Mouse (Mus musculus) layer of hippocampus, postnatal 14 days (tissue): ENCODE data around the gene Auts2. TPM values are rescaled to one million over a fixed set of nuclear protein-coding genes. Genes with fewer than 3 reads are reported as not detected.

Experiments used
- DNase-seq, 2 experiments: peaks; one replicate each; pipeline ENCODE4 v3.0.0; 2021 to 2022; ENCODE audit warnings: low spot score in 2 of 2, mixed read lengths in 1 of 2
- total RNA-seq, 2 experiments: library from RNA; stranded (reverse); gene quantifications; 2 replicates each; pipeline ENCODE4 v1.2.3; 2021

Gene Auts2
- total RNA-seq, 2 experiments from 2014 or later = 134 to 151 TPM

GRCm38 (mm10) chr5:131948571-131949151 is 594.5 kb downstream of the Auts2 start:
- no peak for DNase-seq

DNA sequence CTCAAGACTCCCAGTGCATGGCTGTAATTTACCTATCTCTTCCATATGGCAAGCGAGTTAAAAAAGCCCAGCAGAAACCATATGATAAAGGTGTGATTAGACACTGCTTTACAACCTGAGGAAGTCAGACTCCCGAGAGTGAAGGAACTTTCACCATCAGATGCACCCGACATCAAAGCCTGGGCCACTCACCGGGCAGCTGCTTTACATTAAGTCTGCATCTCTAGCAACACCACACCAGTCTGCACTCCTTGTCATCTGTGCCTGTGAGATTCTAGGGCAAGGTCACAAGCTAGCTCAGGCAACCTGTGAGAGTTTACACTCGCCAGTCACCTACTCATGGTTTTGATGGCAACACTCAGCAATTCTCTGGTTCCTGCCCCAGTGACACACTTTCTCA is 596.3 kb downstream of the Auts2 start:
- DNase-seq = no peak

- no peak for DNase-seq
Observed at GRCm38 (mm10) chr5:131944761-131945160, 598.4 kb downstream of the Auts2 start.

- no peak for DNase-seq
Observed at GRCm38 (mm10) chr5:131928696-131929095, 614.4 kb downstream of the Auts2 start.

DNA sequence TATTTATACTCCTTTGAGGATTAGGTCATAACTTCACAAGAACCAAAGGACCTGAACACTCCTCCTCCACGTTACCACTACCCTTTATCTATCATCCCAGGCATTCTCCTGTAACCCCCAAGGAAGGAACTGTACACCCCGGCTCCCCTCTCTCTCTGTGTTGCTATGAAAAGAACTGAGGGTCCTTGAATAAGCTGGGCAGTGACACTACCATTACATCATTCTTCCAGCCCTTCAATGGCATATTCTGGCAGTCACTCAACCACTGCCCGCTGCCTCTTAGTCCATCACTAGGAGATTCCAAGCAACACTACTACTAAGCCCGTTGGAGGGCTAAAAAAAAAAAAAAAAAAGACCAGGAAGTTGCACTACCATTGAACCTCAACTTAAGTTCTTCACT is 620.4 kb downstream of the Auts2 start:
- no peak for DNase-seq

DNA sequence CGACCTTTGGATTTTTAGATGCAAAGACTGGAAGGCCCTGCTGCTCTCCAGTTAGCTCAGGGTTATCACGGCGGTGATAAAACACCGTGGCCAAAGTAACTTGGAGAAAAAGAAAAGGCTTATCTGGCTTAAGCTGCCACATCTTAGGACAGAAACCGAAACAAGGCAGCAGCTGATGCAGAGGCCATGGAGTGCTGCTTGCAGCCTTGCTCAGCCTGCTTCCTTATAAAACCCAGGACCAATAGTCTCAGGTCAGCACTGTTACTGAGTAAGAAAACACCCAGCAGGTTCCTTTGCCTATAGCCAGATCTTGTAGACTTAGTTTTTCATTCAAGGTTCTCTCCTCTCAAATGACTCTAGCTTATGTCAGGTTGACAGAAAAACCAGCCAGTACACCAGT is 621.0 kb downstream of the Auts2 start:
- no peak for DNase-seq

DNA sequence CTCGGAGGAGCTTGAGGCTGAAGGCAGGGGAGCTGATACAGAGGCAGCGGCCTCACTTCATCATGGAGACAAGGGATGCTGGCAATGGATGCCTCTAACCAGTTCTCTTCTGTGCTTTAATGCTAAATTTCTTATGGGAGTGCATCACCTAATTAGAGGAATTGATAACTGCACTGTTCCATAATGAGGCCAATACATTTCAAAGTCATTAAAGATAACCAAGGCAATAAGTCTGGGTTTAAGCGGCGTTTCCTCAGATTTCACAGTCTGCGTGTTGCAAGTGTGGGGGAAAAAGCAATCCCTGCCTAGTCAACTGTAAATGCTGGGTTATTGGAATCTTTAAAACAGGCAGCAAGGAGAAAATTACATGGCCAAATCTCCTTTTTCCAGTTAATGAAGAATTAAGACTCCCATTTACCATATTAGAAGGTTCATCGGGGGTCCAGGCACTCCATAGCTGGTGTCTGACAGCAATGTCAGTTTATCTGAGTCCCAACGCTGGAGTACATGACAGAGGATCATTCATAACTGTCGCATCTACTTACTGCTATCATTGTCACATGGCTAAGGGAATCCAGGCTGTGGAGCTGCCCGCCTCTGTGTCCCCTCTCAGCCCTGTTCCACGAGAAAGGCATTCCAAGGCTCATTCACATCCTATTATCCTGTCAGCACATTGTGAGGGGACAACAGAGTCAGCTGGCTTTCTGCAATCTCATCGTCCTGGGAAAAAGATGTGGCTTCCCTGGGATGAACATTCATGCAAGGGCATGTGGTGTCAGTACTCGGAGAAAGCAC is 623.0 kb downstream of the Auts2 start:
- no peak for DNase-seq

GRCm38 (mm10) chr5:131916791-131917403 is 626.2 kb downstream of the Auts2 start:
- no peak for DNase-seq

DNA sequence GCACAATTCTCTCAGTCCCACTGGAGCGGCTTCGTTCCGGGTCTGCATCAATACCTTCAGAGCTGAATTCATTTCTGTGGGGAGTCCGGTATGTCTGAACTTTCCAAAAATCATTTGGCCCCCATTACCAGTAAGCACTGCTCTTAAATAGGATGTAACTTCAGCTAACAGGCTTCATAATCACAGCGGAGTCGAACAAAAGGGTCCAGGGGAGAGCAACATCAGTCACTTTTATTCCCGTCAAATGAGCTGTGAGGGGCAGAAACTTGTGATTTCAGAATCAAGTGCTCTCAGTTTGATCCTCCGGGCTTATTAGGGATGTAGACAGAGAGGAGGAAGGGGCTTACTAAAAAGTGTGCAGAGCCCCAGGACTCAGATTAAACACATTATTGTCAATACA is 629.6 kb downstream of the Auts2 start:
- no peak for DNase-seq

DNA sequence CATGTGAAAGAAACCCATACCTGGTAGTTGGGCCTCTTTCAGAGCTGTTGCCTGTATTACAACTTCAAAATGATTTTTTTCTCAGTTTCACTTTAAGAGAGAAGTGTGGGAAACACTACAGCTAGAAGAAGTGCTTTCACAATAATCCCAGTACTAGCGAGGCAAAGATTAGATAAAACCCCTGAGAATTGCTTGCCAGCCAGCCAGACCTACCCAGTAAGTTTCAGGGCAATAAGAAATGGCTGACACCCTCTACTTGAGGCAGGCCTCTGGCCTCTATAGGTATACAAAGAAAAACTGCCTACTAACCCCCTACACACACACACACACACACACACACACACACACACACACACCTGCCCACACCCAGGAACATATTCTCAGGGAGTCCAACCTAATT is 630.2 kb downstream of the Auts2 start:
- no peak for DNase-seq

DNA sequence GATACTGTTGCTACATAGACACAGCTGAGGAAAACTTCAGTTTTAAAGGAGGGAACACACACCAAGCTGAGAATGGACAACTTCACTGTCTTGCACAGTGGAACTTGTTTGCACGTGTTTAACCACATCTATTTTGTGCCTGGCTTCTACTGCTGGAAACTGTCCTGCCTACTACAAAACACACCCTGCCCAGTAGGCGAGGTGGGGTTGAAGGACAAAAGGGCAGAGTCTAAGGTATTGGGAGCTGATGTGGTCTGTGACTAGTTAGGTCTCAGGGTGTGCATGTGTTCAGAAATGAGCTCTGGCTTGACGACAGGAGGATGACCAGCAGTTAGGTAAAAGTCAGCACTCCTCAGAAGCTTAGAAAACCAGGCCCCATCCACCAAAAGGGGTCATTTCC is 636.8 kb downstream of the Auts2 start:
- DNase-seq = no peak

GRCm38 (mm10) chr5:131904478-131904877 is 638.7 kb downstream of the Auts2 start:
- DNase-seq = no peak

GRCm38 (mm10) chr5:131898048-131898638 is 645.0 kb downstream of the Auts2 start:
- DNase-seq = no peak

- no peak for DNase-seq
Observed at GRCm38 (mm10) chr5:131886636-131887035, 656.5 kb downstream of the Auts2 start.

GRCm38 (mm10) chr5:131876569-131876968 is 666.6 kb downstream of the Auts2 start:
- no peak for DNase-seq

GRCm38 (mm10) chr5:131875976-131876375 is 667.2 kb downstream of the Auts2 start:
- DNase-seq = no peak

DNA sequence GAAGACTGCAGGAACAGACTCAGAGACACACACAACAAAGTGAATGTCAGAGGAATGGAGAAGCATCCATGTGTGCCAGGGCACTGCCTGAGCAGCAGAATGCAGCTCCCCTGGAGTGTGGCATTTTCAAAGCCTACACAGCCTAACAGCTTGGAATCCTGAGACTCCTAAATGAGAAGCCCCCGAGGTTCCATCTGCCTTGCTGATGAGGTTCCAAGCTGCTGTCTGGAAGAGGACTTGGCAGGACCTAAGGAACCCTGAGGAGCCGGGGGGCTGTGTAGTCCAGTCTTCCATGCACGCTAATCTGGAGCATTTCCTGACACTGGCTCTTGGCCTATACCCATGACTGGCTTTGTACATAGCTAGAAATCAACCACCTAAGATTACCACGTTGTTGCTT is 670.0 kb downstream of the Auts2 start:
- peak; percentile 36 to 61 for DNase-seq

- DNase-seq = no peak
Observed at GRCm38 (mm10) chr5:131869711-131870499, 673.2 kb downstream of the Auts2 start.

DNA sequence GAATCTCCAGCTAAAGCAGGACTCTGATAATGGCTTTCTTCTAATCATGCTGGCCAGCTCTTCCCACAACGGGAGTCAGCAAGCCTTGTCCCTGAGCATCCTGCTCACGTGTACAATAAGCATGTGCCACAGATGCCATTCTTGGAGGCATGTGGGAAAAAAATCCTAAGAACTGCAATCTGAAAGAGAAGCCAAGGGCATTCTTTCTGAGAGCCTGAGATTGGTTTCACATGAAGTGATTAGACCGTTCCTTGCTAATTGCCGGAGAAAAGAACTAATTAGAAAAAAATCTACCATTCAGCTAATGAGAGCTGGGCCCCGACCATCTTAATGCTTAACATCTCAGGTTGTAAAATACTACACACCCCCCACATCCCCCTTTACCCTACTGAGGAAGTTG is 677.9 kb downstream of the Auts2 start:
- DNase-seq = no peak

- DNase-seq = no peak
Observed at GRCm38 (mm10) chr5:131857976-131858375, 685.2 kb downstream of the Auts2 start.

DNA sequence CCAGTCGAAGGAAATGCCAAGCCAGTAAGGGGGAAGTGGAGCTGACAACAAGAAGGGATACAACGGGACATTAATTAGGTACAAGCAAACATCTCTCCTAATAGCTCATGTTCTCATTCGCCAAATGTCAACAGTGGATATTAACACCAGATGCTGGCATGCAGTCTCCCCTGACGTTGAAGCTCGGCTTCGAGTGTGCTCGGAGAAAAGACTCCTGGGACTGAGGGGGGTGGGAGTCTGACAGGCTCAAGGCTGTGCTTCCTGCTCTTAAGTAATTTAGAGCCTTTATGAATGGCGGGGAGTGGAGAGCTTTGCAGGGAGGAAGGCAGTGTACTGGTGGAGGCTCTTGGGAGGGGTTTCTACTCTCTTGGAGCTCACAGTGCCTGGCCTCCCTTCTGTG is 687.8 kb downstream of the Auts2 start:
- DNase-seq = no peak
